Mouse (Mus musculus) gonadal fat pad, adult 2 months (tissue): ENCODE data around the gene Eif4a1. TPM values are rescaled to one million over a fixed set of nuclear protein-coding genes. Genes with fewer than 3 reads are reported as not detected.

Source experiments
- DNase-seq: peaks from one replicate; pipeline ENCODE4 v3.0.0-alpha.2; 2012; ENCODE audit warnings: low read depth
- polyA plus RNA-seq: library from polyadenylated mRNA; depleted of rRNA; stranded (reverse); fragments of >200 nt; gene quantifications from 2 replicates; pipeline ENCODE4 v1.2.3, GENCODE M21; 2012

Gene Eif4a1
- polyA plus RNA-seq, 1 experiment: 352 TPM

GRCm38 (mm10) chr11:69679144-69679543, 6.9 kb upstream of the Eif4a1 start:
- no peak for DNase-seq

- no peak for DNase-seq
These were observed 498 bp downstream of the Eif4a1 start for GRCm38 (mm10) chr11:69671726-69672124.

- DNase-seq: no peak
These were observed 1.2 kb downstream of the Eif4a1 start for GRCm38 (mm10) chr11:69670786-69671725.

GRCm38 (mm10) chr11:69666665-69667005, 5.6 kb downstream of the Eif4a1 start:
- DNase-seq: no peak

GRCm38 (mm10) chr11:69665961-69666664, 6.1 kb downstream of the Eif4a1 start, which contains the start of gene Cd68:
Gene Cd68 (minus strand): TSS chr11:69666153.
- no peak for DNase-seq

- DNase-seq: no peak
These were observed 6.7 kb downstream of the Eif4a1 start for GRCm38 (mm10) chr11:69665457-69665960.

- DNase-seq: no peak
These were observed 7.4 kb downstream of the Eif4a1 start for GRCm38 (mm10) chr11:69664841-69665240.

- no peak for DNase-seq
These were observed 8.4 kb downstream of the Eif4a1 start for GRCm38 (mm10) chr11:69663795-69664194.

- DNase-seq: no peak
These were observed 9.1 kb downstream of the Eif4a1 start for GRCm38 (mm10) chr11:69662967-69663671.

GRCm38 (mm10) chr11:69662213-69662966, 9.8 kb downstream of the Eif4a1 start, which contains the start of gene Mpdu1:
Gene Mpdu1 (minus strand): TSS chr11:69662642.
- no peak for DNase-seq

- DNase-seq: no peak
These were observed 10.9 kb downstream of the Eif4a1 start for GRCm38 (mm10) chr11:69661221-69661881.

- DNase-seq: no peak
These were observed 14.8 kb downstream of the Eif4a1 start for GRCm38 (mm10) chr11:69657462-69657881.

GRCm38 (mm10) chr11:69656617-69657461, 15.4 kb downstream of the Eif4a1 start:
- DNase-seq: no peak

GRCm38 (mm10) chr11:69656065-69656455, 16.2 kb downstream of the Eif4a1 start:
- no peak for DNase-seq

- no peak for DNase-seq
These were observed 16.8 kb downstream of the Eif4a1 start, which contains the start of gene Sox15 for GRCm38 (mm10) chr11:69655264-69656064. Gene Sox15 (plus strand): TSS chr11:69655314.

- DNase-seq: no peak
These were observed 17.5 kb downstream of the Eif4a1 start for GRCm38 (mm10) chr11:69654760-69655159.

- DNase-seq: no peak
These were observed 18.8 kb downstream of the Eif4a1 start for GRCm38 (mm10) chr11:69653399-69653798.

- DNase-seq: no peak
These were observed 26.4 kb downstream of the Eif4a1 start for GRCm38 (mm10) chr11:69645860-69646259.

GRCm38 (mm10) chr11:69635471-69635870, 36.8 kb downstream of the Eif4a1 start:
- no peak for DNase-seq
